Mouse (Mus musculus) left cerebral cortex, postnatal 10 days (tissue): ENCODE measurements at regions not wholly inside any gene's neighbourhood (a gene's known extent, or its start where the extent isn't known, plus 50 kb on each side); places are given as distances from the start of the nearest gene placed in this dataset.
"Not testable (repeated sequence)": the region's sequence is repeated elsewhere in the genome, so short reads cannot be mapped to it uniquely, and the experiment has no call there.

Source experiments
- DNase-seq, 2 experiments: peaks; one replicate each; pipeline ENCODE4 v3.0.0; 2021 to 2022; ENCODE audit warnings: low spot score in 2 of 2, mixed read lengths in 1 of 2; ENCODE audit errors: extremely low spot score in 1 of 2
- intact Hi-C: fragments of 180-260 bp; cut with DNase I; formaldehyde crosslinking; loops from one replicate; pipeline ENCODE4 v1.15.1; 2025

GRCm38 (mm10) chr1:168662755-168663284, 230.8 kb upstream of the Pbx1 start:
- intact Hi-C loops = no loop called here
- no peak for DNase-seq

- DNase-seq = no peak
- intact Hi-C loops = no loop called here
Observed at GRCm38 (mm10) chr1:168660956-168661355, 228.9 kb upstream of the Pbx1 start.

- DNase-seq = no peak
- intact Hi-C loops = no loop called here
Observed at GRCm38 (mm10) chr1:168659578-168659977, 227.5 kb upstream of the Pbx1 start.

- DNase-seq = no peak
- intact Hi-C loops = no loop called here
Observed at GRCm38 (mm10) chr1:168632837-168633236, 200.8 kb upstream of the Pbx1 start.

- intact Hi-C loops = no loop called here
- DNase-seq = no peak
Observed at GRCm38 (mm10) chr1:168631979-168632378, 199.9 kb upstream of the Pbx1 start.

- intact Hi-C loops, DNase-seq: not testable (repeated sequence)
Observed at GRCm38 (mm10) chr1:168601967-168602366, 169.9 kb upstream of the Pbx1 start.

- no peak for DNase-seq
- intact Hi-C loops = no loop called here
Observed at GRCm38 (mm10) chr1:168600461-168601160, 168.5 kb upstream of the Pbx1 start.

GRCm38 (mm10) chr1:168598191-168598667, 166.2 kb upstream of the Pbx1 start:
- DNase-seq = no peak
- intact Hi-C loops = no loop called here

GRCm38 (mm10) chr1:168597495-168597894, 165.4 kb upstream of the Pbx1 start:
- intact Hi-C loops = no loop called here
- no peak for DNase-seq

- intact Hi-C loops = no loop called here
- no peak for DNase-seq
Observed at GRCm38 (mm10) chr1:168584137-168584536, 152.1 kb upstream of the Pbx1 start.

GRCm38 (mm10) chr1:168582434-168582833, 150.4 kb upstream of the Pbx1 start:
- intact Hi-C loops = no loop called here
- DNase-seq = no peak

- intact Hi-C loops = no loop called here
- no peak for DNase-seq
Observed at GRCm38 (mm10) chr1:168569930-168570515, 138.0 kb upstream of the Pbx1 start.

GRCm38 (mm10) chr1:168552394-168552793, 120.3 kb upstream of the Pbx1 start:
- no peak for DNase-seq
- intact Hi-C loops = no loop called here

- DNase-seq = peak in 1 of 2 experiments; percentile 46
- intact Hi-C loops = no loop called here
Observed at GRCm38 (mm10) chr1:168549807-168550435, 117.9 kb upstream of the Pbx1 start.

- no peak for DNase-seq
- intact Hi-C loops = no loop called here
Observed at GRCm38 (mm10) chr1:168546156-168546555, 114.1 kb upstream of the Pbx1 start.

- DNase-seq = no peak
- intact Hi-C loops = no loop called here
Observed at GRCm38 (mm10) chr1:168545072-168545780, 113.2 kb upstream of the Pbx1 start.

GRCm38 (mm10) chr1:168541231-168541630, 109.2 kb upstream of the Pbx1 start:
- no peak for DNase-seq
- intact Hi-C loops = no loop called here

- intact Hi-C loops = no loop called here
- no peak for DNase-seq
Observed at GRCm38 (mm10) chr1:168518087-168518486, 86.0 kb upstream of the Pbx1 start.

GRCm38 (mm10) chr1:168506326-168506725, 74.3 kb upstream of the Pbx1 start:
- DNase-seq = no peak
- intact Hi-C loops = no loop called here
